Mouse (Mus musculus): ENCODE results near the gene Trpm2.

The Trpm2 gene

DNA sequence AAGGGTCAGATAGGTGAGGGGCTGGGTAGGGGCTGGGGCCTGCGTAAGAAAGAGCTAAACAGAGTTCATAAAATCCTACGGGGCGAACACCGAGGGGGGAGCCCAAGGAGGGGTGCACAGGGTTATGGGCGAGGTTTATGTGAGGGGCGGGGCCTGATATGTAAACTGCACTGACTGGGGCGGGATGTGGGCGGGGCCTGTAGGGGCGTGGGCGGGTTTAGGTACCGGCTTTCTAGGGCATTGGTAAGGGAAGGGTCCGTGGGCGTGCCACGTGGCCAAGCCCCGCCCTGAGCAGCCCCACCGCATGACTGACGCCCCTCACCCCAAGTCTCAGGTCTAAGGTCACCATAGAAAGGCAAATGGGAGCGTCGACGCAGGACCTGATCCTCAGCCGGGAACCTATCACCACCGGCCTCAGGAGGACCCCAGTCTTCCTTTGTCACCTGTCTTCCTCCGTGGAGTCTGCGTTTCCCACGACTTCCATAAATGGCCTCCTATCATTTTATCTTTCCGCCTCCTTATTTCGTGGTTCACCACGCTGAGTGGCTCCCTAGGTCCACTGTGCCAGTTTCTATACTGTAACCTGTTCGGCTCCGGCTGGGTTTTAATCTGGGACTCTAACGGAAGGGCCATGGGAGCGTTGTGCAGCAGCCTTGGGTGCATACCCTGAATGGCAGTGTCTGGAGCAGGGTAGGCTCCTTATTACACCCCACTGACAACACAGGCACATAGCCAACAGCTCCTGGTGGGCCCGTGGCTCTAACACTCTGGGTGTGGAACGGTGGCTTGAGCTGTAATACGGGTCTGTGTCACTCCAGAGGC lies 67.3 kb downstream of the Trpm2 start:
- peak; percentile 93 for DNase-seq (ENCODE audit: low read depth, low spot score)

DNA sequence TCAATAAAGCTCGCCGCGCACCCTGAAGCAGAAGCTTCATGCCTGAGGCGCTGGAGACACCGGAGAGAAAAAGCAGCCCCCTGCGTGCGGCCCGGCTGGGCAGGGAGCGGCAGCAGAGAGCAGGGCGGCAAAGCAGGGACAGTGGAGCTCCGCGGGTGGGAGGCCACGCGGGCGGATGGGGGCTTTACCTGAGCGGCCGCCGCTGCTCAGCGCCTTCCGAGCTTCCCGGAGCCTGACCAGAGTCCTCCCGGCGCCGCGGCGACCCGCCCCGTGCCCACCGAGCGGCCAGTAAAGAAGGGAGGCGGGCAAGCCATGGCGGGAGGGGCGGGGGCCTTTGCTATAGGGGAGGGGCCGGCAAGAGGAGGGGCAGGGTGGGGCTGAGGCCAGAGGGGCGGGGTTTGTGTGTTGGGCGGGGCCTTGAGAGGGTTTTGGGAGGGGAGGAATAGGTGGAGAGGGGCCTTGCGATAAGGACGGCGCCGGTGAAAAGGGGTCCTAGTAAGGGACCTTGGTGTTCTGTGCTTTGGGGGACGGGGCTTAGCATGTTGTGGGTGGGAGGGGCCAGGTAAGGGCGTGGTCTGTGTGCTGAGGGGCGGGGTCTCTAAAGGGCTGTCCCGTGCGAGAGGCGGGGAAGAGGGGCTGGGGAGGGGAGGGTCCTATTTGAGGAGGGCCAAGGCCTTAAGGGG lies 68.0 kb downstream of the Trpm2 start, which contains the start of gene Lrrc3:
Lrrc3 (minus strand) TSS at position 326 of the 683 bp plus-strand sequence.
- peak; percentile 83 for DNase-seq (ENCODE audit: low read depth, low spot score)

DNA sequence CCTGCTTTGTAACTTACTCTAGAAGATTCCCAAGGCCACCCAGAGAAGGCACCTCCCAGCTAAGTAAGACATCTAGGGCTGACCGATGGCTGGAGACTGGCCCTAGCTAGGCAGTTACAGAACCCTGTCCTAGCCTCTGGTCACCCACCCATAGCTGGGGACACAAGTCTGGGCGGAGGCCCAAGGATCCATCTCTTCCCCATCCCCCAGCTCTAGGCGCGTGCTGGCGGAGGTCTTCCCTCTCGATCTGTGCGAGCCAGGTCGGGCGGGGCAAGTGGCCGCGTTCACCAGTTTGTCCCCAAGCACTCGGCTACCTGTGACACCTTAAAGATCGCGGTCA lies 68.5 kb downstream of the Trpm2 start:
- peak; percentile 58 for DNase-seq (ENCODE audit: low read depth, low spot score)

DNA sequence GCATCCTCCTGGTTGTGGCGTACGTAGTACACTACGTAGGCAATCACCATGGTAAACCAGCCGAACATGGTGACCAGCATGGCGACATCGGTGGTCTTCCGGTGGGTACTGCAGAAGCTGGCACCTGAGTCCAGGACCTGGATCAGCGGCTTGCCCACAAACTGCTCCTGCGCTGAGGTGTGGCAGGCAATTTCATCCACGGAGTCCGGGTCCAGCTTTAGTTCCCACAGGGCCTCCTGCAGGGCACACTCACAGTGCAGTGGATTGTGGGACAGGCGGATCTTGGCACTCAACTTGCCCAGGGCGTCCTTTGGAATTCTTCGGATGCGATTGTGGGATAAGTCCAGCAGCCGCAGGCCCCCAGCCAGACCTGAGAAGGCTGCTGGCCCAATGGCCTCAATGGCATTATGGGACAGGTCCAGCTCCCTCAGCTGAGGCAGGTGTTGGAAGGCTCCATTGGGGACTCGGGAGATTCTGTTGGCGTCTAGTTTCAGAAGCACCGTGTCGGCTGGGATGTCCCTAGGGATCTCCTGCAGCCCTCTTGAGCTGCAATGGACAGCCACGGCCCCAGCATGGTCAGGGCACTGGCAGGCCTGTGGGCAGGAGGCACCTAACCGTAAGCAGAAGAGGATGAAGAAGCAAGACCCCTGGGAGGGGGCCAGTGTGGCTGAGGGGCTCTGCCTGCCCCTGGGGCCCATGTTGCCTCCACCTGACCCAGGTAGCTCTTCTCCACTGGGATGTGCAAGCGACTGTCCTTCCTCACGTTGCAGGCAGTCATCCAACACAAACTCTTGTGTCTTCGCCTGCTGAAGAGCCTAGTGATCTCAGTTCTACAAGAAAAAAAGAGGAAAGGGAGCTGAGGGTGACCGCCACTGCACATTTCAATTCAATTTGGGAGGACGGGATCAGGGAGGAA lies 69.2 kb downstream of the Trpm2 start:
- no peak for DNase-seq (ENCODE audit: low read depth, low spot score)

DNA sequence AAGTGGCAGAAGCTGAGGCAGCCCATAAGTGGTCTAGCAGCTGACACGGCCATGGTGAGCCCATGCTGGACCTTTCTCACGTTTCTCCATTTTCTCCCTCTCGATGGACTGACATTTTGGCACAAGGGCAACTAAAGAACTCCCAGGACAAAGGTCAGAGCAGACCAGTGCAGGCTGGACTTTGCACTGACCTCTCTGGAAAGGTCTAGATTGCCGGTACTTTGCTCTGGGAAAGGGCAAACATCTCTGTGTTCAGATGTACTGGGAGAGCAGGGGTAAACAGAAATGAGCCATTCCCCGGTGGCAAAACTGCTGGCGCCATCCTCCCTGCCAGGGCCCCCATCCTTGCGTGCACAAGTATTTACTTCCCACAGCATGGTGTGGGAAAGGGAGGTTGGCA lies 70.2 kb downstream of the Trpm2 start:
- no peak for DNase-seq (ENCODE audit: low read depth, low spot score)

DNA sequence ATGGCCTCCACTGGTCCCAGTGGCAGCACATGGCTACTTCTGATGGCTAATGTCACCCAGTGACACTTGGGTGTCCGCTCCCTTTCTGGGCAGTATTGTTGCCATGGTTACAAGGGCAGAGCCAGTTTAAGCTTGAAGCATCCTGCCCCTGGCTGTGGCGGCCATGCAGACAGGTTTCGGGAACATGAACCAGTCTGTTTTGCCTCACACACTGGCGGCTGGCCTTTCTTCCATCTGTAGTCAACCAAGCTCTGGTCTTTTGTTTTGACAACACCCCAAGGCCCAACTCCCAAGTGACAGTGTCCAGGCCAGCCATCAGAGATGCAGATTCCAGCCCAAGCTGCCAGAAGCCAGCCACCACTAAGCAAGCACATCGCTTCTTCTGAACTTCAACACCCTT lies 74.8 kb downstream of the Trpm2 start:
- DNase-seq (ENCODE audit: low read depth, low spot score): peak; percentile 11

DNA sequence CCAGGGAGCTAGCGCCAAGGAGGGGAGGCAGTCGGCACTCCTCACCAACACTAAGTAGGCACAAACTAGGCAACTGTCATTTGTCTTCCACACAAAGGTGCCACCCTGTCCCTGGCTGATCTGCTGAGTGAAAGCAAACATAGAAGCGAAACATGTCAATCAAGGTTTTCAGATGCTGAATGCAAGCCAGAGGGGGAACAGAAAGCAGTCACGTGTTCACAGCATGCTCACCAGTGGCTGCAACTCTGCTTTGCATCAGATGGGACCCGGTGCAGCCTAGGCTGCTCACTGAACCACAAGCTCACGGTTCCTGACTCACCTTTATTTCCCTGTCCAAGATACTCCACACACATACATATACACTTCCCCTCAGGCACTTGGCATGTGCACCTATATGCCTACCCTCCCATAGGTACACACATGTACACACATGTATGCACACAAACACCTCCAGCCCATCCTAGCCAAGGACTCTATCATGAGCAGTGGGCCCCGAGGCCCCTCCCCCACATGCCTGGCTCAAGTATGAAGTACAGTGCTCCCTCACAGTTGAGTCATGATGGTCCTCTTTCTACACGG lies 79.3 kb downstream of the Trpm2 start:
- no peak for DNase-seq (ENCODE audit: low read depth, low spot score)

DNA sequence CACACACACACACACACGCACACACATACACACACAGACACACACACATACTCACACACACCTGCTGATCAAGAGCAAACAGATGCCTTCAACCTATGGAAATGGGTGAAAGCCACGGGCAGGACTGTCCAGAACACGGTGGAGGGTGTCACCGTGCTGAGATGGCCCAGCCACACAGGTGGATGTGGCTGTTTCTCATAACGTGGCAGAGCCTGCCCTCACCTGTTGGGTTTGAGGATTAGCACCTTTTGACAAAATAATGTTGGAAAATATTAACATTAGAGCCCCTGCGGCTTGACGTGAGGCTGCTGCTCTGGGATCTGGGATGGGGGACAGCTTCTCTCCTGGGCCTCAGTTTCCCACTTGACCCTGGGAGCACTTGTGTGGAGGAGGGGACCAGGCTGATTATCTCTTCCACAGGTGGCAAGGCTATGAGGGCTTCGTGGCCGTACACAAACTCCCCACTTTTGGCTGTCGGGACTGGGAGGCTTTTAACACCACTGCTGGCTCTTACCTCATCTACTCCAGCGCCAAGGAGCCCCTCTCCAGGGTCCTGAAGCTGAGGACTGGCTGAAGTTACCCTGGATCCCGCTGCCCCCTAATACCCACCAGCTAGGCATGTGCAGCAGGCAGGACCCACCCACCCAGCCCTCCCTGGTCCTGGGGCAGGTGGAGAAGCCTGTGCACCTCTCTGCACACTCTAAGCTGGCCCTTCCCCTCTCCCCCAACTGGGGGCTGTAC lies 84.2 kb downstream of the Trpm2 start:
- DNase-seq (ENCODE audit: low read depth, low spot score): peak; percentile 34

DNA sequence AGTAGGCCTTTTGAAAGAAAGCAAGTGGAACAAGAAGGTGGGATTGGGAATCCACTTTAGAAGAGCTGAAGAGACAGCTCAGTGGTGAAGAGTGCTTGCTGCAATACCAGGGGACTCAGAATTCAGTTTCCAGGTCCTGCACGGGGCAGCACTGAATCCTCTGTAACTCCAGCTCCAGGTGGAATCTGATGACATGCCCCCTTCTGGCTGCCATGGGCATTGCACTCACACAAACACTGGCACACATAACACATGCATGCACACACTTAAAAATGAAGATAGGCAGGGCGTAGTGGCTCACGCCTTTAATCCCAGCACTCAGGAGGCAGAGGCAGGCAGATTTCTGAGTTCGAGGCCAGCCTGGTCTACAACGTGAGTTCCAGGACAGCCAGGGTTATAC lies 87.8 kb downstream of the Trpm2 start:
- peak; percentile 79 for DNase-seq (ENCODE audit: low read depth, low spot score)

DNA sequence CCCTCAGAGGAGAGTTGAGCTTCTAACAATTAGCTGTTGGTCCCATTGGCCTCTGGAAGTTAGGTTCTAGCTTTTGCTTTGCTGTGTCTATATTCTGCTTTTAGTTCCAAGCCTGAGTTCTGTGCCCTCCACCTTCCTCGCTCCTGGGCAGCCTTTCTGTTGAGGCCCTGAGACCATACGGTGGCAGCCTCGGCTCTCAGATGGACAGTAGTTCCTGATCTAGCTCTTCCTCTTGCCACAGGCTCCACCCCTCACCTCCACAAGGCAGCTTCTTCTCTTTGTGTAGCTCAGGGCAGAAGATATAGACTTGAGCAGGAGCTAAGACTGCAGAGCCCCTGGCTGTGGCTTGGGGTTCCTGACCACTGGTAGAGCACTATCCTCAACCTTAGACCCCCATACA lies 90.1 kb downstream of the Trpm2 start:
- no peak for DNase-seq (ENCODE audit: low read depth, low spot score)

DNA sequence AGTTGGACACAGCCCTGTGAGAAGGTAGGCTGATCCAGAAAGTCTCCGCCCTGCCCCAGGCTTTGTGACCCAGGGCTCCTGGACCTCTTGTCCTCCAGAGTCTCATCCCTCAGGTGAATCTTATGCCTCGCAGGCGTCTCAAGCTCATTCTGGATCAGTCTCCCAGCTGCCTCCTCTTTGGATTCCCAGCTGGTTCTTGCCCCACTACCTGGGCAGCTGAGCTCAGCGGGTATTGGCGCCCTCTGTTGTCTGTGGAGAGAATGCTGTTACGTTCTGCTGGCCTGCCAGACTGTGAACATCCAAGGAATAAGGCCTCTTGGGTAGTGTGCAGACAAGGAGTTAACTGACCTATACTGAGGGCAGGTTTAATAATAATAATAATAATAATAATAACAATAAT lies 91.4 kb downstream of the Trpm2 start:
- peak; percentile 25 for DNase-seq (ENCODE audit: low read depth, low spot score)

DNA sequence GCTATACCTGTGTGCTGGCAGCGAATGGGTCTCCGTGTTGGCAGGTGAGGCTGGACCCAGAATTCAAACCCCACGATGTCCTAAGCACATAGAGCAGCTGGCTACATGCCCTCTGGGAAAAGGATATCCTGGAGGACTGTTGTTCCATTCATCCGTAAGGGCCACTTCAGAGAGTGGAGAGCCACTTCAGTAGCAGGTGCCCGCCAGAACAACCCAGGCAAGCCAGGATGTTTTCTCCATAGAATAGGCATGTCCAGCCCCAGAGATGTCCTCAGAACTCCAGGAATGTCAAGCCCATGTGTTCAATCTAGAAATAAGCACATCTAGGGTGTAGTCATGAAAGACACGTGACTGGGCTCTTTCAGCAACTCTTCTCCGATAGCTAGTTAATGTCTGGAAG lies 100.7 kb downstream of the Trpm2 start:
- DNase-seq (ENCODE audit: low read depth, low spot score): no peak

DNA sequence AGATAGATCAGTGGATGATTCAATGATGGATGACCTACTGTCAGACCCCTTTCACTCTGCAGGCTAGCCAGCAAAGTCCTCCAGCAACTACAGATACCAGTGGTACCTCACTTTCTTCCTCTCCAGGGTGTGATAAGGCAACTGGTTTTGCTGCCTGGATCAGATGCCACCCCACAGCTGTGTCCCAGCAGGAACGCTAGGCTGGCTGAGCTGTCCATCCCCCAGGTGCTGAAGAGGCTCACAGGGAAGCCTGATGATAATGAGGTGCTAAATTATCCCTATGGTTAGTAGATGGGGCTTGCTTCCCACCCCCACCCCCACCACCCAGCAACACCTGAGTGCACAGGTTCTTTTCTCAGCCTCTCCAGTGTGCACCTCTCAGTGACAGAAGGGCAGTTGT lies 102.8 kb downstream of the Trpm2 start:
- no peak for DNase-seq (ENCODE audit: low read depth, low spot score)

DNA sequence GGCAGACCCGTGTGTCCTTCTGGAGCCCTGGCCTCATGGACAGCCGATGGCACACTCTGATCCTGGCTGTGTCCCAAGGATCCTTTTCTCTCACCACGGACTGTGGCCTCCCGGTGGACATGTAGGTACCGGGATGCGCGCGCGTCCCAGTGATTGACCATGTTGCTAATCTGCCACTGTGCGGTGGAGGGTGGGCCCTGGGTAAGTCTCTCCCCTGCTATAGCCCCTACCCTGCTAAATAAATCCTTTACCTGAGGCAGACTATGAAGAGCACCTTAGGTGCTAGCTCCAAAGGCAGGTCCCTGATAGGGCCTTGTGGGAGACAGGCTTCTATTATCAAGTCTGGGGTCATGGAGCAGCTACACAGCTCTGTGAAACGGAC lies 105.6 kb downstream of the Trpm2 start:
- no peak for DNase-seq (ENCODE audit: low read depth, low spot score)

DNA sequence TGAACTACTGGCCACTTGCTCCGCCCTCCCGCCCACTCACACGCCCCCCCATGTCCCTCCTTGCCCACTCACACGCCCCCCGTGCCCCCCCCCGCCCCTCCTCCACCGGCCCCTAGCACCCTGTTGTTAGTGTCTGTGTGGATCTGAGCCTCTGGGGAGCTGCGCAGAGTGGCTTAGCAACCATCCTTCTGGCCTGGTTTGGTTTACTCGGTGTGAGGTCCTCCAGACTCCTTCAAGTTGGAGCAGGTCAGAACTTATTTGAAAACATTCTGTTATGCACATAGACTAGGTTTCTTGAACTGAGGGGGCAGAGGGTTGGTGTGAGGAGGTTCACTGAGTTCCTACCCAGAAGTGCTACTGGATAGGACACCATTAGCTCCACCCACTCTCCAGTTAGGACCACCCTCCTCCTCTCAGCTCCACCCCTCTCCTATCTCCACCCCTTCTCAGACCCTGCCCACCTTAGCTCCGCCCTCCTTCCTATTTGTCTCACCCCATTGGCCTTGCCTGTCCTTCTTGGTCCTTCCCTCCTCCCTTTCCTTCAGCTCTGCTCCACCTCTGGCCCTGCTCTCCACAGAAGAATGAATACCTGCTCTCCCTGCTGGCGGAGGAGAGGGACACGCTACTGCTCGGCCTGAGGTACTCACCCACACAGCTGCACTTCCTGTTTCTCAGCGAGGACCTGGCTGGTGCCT lies 106.1 kb downstream of the Trpm2 start:
- DNase-seq (ENCODE audit: low read depth, low spot score): peak; percentile 93

DNA sequence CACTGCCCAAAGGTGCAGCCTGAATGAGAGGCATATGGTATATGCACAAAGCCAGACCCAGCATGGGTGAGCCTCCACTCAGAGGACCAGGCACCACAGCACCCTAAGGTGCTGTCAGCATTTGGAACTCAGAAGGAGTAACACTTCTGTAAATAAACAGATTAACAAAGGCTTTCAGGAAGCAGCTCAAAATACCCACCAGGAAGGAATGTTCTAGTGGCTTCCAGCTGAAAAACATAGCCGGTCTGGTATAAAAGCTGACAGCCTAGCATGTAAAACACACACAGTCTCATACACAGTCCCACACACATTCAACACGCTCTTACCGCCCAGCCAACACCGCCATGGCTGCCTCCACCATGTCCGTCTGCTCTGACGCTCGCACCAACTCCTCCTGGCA lies 108.7 kb downstream of the Trpm2 start, which contains the start of gene Gm3285:
Gm3285 (plus strand) TSS at position 301 of the 400 bp plus-strand sequence.
- DNase-seq (ENCODE audit: low read depth, low spot score): no peak
